Mouse (Mus musculus): ENCODE results near the gene Sh3bgrl2. TPM values are rescaled to one million over a fixed set of nuclear protein-coding genes. Genes with fewer than 3 reads are reported as not detected.

The Sh3bgrl2 gene
- polyA plus RNA-seq, 1 experiment from 2014 or later, result 22.2 TPM

DNA sequence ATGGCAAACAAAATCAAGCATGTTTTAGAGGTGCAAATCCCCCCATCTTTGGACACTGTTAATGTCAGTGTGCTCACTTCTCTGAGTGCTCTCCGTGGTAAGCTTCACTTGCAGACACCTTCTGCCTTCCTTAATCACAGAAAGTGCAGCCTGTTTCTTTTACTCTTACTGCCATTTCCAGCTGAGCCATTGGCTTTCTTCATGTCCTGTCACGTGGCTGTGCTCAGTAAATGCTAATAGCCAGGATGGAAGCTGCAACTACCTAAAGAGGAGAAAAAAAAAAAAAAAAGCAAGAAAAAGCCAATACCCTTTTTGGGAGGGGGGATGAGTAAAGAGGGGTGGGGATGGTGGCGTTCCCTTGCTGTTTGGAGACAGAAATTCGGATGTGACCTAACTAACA is 95.7 kb downstream of the Sh3bgrl2 start:
- no peak for ATAC-seq (ENCODE audit: low FRiP score, low TSS enrichment)
- Histone ChIP-seq H3K27ac (ENCODE audit: low read length) (no peak overlapping the region), H3K36me3 (ENCODE audit: insufficient read depth, low read length) (no peaks in the 10 kb centered on the region), H3K4me1 (ENCODE audit: insufficient read depth, low read length) (peaks cover 10% of the 10 kb centered on the region), H3K4me3 (ENCODE audit: low read length) (no peak overlapping the region), H3K9me3 (ENCODE audit: low read length) (no peaks in the 10 kb centered on the region), H3K4me2 (replicated peaks; ENCODE audit: low read depth, low read length) (no peak overlapping the region), H3K27me3 (ENCODE audit: insufficient read depth, low read length) (peaks cover 2% of the 10 kb centered on the region; the same call in 1 of the 2 replicates), H3K9ac (replicated peaks; ENCODE audit: low read length) (no peak overlapping the region)
- WGBS, result 56% methylated on average over 4 of the region's 4 CpGs

DNA sequence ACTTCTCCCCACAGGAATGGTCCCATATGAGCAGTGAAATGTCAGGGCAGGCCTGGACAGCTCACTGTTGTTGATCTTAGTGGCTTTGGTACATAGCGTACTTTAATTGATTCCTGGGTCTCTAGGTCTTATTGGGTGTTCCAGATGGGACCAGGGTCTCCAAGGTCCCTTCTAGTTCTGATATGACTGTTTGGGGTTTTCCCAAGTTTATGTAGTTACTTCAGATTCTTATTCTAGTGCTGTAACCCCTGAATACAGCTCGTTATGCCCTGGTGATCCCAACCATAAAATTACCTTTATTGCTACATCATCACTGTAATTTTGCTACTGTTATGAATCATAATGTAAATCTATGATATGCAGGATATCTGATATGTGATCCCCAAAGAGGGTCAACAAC is 98.1 kb downstream of the Sh3bgrl2 start:
- Histone ChIP-seq H3K36me3 (ENCODE audit: insufficient read depth, low read length) (no peaks in the 10 kb centered on the region), H3K27ac (ENCODE audit: low read length) (no peak overlapping the region), H3K9ac (replicated peaks; ENCODE audit: low read length) (no peak overlapping the region), H3K4me2 (replicated peaks; ENCODE audit: low read depth, low read length) (no peak overlapping the region), H3K4me3 (ENCODE audit: low read length) (no peak overlapping the region), H3K4me1 (ENCODE audit: insufficient read depth, low read length) (peaks cover 10% of the 10 kb centered on the region), H3K9me3 (ENCODE audit: low read length) (no peaks in the 10 kb centered on the region), H3K27me3 (ENCODE audit: insufficient read depth, low read length) (peaks cover 2% of the 10 kb centered on the region; the same call in 1 of the 2 replicates)
- ATAC-seq (ENCODE audit: low FRiP score, low TSS enrichment), result no peak
- 93% methylated on average over 2 of the region's 2 CpGs for WGBS

DNA sequence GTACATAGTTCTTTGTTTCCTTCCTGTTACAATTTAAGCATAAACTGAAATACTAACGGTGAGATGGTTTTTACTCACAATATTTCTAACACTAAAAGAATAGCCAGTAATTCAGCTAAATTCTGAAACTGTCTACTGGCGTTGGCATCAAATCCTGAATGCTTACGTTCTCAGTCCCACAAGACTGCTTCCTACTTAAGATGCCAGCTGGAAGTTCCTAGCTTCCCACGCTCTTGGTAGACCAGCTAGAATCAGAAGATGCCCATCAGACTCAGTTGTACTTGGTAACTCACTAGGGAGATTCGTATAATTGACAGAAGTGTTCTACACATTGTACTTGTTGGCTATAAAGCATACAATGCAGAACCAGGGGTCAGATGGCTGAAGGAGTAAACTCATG is 98.6 kb downstream of the Sh3bgrl2 start:
- Histone ChIP-seq H3K27me3 (ENCODE audit: insufficient read depth, low read length) (peaks cover 2% of the 10 kb centered on the region; the same call in 1 of the 2 replicates), H3K9me3 (ENCODE audit: low read length) (no peaks in the 10 kb centered on the region), H3K4me1 (ENCODE audit: insufficient read depth, low read length) (peaks cover 10% of the 10 kb centered on the region), H3K9ac (replicated peaks; ENCODE audit: low read length) (no peak overlapping the region), H3K36me3 (ENCODE audit: insufficient read depth, low read length) (no peaks in the 10 kb centered on the region), H3K4me2 (replicated peaks; ENCODE audit: low read depth, low read length) (no peak overlapping the region), H3K27ac (ENCODE audit: low read length) (no peak overlapping the region), H3K4me3 (ENCODE audit: low read length) (no peak overlapping the region)
- no peak for ATAC-seq (ENCODE audit: low FRiP score, low TSS enrichment)
- WGBS, result 88% methylated on average over 5 of the region's 5 CpGs

DNA sequence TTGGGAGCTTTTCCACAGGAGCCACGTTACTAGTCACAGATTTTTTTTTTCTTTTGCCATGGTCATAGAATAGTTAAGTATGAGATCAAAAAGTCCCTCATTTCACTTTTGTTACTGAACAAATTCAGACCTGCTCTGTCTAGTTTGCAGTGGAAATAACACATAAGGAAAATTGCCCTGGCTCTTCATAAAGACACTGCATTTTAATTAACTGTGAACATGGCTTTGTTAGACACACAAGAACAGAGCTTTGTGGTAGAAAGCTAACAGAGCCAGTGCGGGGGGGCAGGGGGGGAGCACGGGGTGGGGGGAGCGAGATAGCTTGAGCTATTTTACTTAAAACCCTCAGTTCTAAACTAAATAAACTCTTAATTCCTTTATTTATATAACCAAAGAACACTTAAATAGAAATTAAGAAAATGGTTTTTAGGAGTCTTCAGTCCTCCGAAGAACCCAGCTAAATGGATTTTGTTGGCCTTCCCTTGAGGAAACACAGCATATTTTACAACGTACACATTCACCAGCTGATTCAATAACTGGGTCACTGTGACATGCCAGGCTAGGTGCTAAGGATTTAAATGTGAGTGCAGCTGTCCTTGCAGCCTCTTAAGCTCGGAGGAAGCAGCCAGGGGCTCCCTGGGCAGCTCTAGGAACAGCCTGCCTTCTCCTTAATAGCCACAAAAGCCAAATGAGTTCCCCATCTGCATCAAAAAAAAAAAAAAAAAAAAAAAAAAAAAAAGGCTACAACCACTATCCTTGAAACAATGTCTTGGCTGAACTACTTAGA is 100.0 kb downstream of the Sh3bgrl2 start:
- no peak overlapping the region for H3K4me2 ChIP-seq (replicated peaks; ENCODE audit: low read depth, low read length)
- no peak overlapping the region for H3K4me3 ChIP-seq (ENCODE audit: low read length)
- no peak overlapping the region for H3K9ac ChIP-seq (replicated peaks; ENCODE audit: low read length)
- H3K27me3 ChIP-seq (ENCODE audit: insufficient read depth, low read length), result peaks cover 2% of the 10 kb centered on the region; the same call in 1 of the 2 replicates
- H3K36me3 ChIP-seq (ENCODE audit: insufficient read depth, low read length), result no peaks in the 10 kb centered on the region
- no peak overlapping the region for H3K27ac ChIP-seq (ENCODE audit: low read length)
- H3K4me1 ChIP-seq (ENCODE audit: insufficient read depth, low read length), result peaks cover 3% of the 10 kb centered on the region
- no peak for ATAC-seq (ENCODE audit: low FRiP score, low TSS enrichment)
- no peaks in the 10 kb centered on the region for H3K9me3 ChIP-seq (ENCODE audit: low read length)
- WGBS, result 45% methylated on average over 7 of the region's 7 CpGs

DNA sequence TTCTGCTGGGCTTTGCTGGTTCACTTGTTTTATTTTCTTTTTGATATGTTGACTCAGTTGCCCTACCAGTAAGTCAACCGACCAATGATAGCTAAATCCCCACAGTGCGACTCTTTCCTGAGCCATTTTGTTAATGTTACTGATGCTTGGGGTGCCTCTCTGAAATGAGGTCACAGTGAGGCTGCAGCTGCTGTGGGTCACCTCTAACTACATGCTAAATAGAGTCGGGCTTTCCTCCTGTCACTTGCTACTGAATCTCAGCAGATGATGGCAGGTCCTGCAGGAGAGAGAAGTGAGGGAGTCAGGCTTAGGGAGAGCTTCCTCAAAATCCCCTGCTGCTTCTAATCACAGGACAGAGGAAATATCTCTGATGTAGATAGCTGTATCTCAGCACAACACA is 100.6 kb downstream of the Sh3bgrl2 start:
- Histone ChIP-seq H3K36me3 (ENCODE audit: insufficient read depth, low read length) (no peaks in the 10 kb centered on the region), H3K4me3 (ENCODE audit: low read length) (no peak overlapping the region), H3K27me3 (ENCODE audit: insufficient read depth, low read length) (peaks cover 2% of the 10 kb centered on the region; the same call in 1 of the 2 replicates), H3K9me3 (ENCODE audit: low read length) (no peaks in the 10 kb centered on the region), H3K27ac (ENCODE audit: low read length) (no peak overlapping the region), H3K4me1 (ENCODE audit: insufficient read depth, low read length) (no peaks in the 10 kb centered on the region), H3K4me2 (replicated peaks; ENCODE audit: low read depth, low read length) (no peak overlapping the region), H3K9ac (replicated peaks; ENCODE audit: low read length) (no peak overlapping the region)
- 28% methylated on average over 3 of the region's 3 CpGs for WGBS
- no peak for ATAC-seq (ENCODE audit: low FRiP score, low TSS enrichment)

DNA sequence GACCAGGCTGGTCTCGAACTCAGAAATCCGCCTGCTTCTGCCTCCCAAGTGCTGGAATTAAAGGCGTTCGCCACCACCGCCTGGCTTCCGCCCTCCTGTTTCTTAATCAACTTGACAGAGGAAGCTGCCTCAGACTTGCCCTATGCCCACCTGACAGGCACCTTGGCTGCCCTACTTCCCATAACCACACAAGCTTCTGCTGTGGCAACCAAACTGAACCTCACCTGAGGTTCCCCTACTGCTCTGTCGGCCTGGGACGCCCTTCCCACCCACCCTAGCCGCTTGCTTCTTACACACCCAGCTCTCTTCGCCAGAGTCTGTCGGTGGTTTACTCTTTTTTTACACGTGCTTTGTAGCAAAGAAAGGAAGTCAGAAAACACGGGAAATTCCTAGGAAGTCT is 103.9 kb downstream of the Sh3bgrl2 start:
- Histone ChIP-seq H3K4me1 (ENCODE audit: insufficient read depth, low read length) (peaks cover 1% of the 10 kb centered on the region), H3K27me3 (ENCODE audit: insufficient read depth, low read length) (no peaks in the 10 kb centered on the region), H3K27ac (ENCODE audit: low read length) (no peak overlapping the region), H3K4me3 (ENCODE audit: low read length) (no peak overlapping the region), H3K9me3 (ENCODE audit: low read length) (no peaks in the 10 kb centered on the region), H3K36me3 (ENCODE audit: insufficient read depth, low read length) (no peaks in the 10 kb centered on the region), H3K9ac (replicated peaks; ENCODE audit: low read length) (no peak overlapping the region), H3K4me2 (replicated peaks; ENCODE audit: low read depth, low read length) (no peak overlapping the region)
- 86% methylated on average over 13 of the region's 13 CpGs for WGBS
- ATAC-seq (ENCODE audit: low FRiP score, low TSS enrichment), result no peak

DNA sequence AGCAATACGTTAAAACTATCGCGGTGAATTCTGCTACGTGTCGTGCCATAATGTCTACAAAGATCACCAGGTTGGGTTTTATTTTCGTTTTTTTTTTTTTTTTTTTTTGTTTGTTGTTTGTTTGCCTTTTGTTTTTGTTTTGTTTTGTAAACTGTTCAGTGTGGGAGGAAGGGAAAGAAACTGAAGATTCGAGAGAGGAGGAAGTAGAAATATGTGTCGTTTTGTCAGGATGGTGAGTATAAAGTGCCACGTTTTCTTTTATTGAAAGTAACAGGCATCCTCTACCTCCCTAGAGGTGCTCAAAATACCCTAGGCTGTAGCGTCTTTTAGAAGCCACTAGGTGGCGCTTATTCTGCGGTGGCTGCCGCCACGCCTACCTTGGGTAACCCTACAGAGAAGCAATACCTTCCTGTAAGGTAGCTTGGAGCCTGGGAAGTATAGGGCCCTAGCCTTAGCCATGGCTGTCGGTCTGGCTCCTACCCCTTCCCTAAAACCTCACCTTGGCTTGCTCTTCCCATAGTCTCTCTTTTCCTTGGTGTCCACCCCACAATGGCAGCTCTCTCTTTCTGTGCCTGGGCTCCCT is 104.6 kb downstream of the Sh3bgrl2 start:
- Histone ChIP-seq H3K36me3 (ENCODE audit: insufficient read depth, low read length) (no peaks in the 10 kb centered on the region), H3K9ac (replicated peaks; ENCODE audit: low read length) (no peak overlapping the region), H3K27ac (ENCODE audit: low read length) (no peak overlapping the region), H3K4me1 (ENCODE audit: insufficient read depth, low read length) (peaks cover 6% of the 10 kb centered on the region), H3K4me3 (ENCODE audit: low read length) (no peak overlapping the region), H3K4me2 (replicated peaks; ENCODE audit: low read depth, low read length) (no peak overlapping the region), H3K9me3 (ENCODE audit: low read length) (no peaks in the 10 kb centered on the region), H3K27me3 (ENCODE audit: insufficient read depth, low read length) (no peaks in the 10 kb centered on the region)
- WGBS, result 30% methylated on average over 15 of the region's 15 CpGs
- peak; percentile 55 for ATAC-seq (ENCODE audit: low FRiP score, low TSS enrichment)

DNA sequence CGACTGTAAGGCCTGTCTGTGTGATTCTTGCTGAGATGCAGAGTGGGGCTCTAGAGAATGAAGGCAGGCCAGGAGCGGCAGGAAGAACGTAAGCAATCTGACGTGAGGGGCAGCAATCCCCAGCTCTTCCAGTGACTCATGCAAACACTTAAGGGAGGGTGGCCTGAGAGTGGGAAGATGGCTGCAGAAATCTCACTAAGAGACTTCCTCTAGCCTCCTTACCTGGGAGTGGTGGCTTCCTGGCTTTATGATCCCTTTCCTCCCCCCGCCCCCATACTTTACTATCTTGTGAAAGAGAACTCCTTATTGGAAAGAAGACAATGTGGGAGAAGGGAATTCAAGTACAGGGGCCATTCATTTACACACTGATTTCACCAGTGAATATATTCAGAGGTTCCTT is 106.5 kb downstream of the Sh3bgrl2 start:
- H3K27me3 ChIP-seq (ENCODE audit: insufficient read depth, low read length), result no peaks in the 10 kb centered on the region
- H3K9ac ChIP-seq (replicated peaks; ENCODE audit: low read length), result no peak overlapping the region
- no peak overlapping the region for H3K4me3 ChIP-seq (ENCODE audit: low read length)
- no peaks in the 10 kb centered on the region for H3K9me3 ChIP-seq (ENCODE audit: low read length)
- no peak overlapping the region for H3K4me2 ChIP-seq (replicated peaks; ENCODE audit: low read depth, low read length)
- no peaks in the 10 kb centered on the region for H3K36me3 ChIP-seq (ENCODE audit: insufficient read depth, low read length)
- ATAC-seq (ENCODE audit: low FRiP score, low TSS enrichment), result no peak
- H3K4me1 ChIP-seq (ENCODE audit: insufficient read depth, low read length), result peaks cover 6% of the 10 kb centered on the region
- 57% methylated on average over 5 of the region's 5 CpGs for WGBS
- H3K27ac ChIP-seq (ENCODE audit: low read length), result no peak overlapping the region

DNA sequence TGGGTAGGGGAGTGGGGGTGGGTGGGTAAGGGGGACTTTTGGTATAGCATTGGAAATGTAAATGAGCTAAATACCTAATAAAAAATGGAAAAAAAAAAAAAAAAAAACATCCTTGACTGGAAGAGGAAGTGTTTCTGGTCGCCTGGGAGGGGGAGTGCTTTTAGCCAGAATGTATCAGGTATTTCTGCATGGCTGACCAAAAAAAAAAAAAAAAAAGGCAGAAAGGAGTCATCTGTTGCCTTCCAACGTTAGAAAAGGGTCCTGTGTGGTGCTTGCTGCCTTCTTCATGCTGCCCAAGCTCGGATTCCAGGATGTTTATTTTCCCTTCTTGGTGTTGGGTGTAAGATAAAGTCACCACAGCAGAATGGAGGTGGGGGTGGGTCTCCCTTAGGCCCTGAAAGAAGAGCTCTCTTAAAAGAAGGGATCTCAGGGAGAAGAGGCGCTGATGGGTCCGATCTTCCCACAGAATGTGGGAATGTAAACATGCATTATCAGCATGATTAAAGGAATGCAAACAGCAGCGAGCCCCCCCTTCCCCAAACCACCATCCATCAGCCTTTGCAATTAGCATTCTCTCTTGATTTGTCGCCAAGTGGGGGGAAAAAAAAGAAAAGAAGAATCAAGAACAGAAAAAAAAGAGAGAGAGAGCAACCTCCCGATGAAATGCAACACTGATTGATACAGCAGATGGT is 109.0 kb downstream of the Sh3bgrl2 start:
- Histone ChIP-seq H3K9ac (replicated peaks; ENCODE audit: low read length) (no peak overlapping the region), H3K27me3 (ENCODE audit: insufficient read depth, low read length) (no peaks in the 10 kb centered on the region), H3K4me1 (ENCODE audit: insufficient read depth, low read length) (peaks cover 6% of the 10 kb centered on the region), H3K4me3 (ENCODE audit: low read length) (no peak overlapping the region), H3K27ac (ENCODE audit: low read length) (no peak overlapping the region), H3K9me3 (ENCODE audit: low read length) (no peaks in the 10 kb centered on the region), H3K4me2 (replicated peaks; ENCODE audit: low read depth, low read length) (peak overlapping the region; percentile 22), H3K36me3 (ENCODE audit: insufficient read depth, low read length) (no peaks in the 10 kb centered on the region)
- 12% methylated on average over 8 of the region's 8 CpGs for WGBS
- ATAC-seq (ENCODE audit: low FRiP score, low TSS enrichment), result no peak

DNA sequence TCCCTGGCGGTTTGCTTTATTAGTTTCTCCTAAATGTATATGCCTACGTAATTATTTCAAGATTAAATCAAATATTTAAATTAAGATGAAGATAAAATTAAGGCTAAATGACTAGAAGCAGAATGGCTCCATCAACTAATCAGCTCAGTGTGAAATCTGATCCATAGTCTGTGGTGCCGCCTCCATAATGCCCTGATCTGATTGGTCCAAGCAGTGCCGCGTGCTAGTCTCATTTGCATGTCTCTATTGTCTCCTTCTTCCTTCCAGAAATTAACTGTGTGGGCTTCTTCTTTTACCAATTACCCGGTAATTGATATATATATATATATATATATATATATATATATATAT is 109.5 kb downstream of the Sh3bgrl2 start:
- Histone ChIP-seq H3K4me3 (ENCODE audit: low read length) (no peak overlapping the region), H3K4me2 (replicated peaks; ENCODE audit: low read depth, low read length) (peak overlapping the region; percentile 22), H3K27me3 (ENCODE audit: insufficient read depth, low read length) (no peaks in the 10 kb centered on the region), H3K36me3 (ENCODE audit: insufficient read depth, low read length) (no peaks in the 10 kb centered on the region), H3K27ac (ENCODE audit: low read length) (no peak overlapping the region), H3K4me1 (ENCODE audit: insufficient read depth, low read length) (peaks cover 6% of the 10 kb centered on the region), H3K9ac (replicated peaks; ENCODE audit: low read length) (no peak overlapping the region), H3K9me3 (ENCODE audit: low read length) (no peaks in the 10 kb centered on the region)
- 50% methylated on average over 6 of the region's 6 CpGs for WGBS
- ATAC-seq (ENCODE audit: low FRiP score, low TSS enrichment), result no peak
